Mouse (Mus musculus): ENCODE measurements around the gene Gm10320.

The Gm10320 gene

GRCm38 (mm10) chr13:98469916-98470315 lies 21.9 kb downstream of the Gm10320 start:
- no peak for DNase-seq (ENCODE audit: low read depth, low spot score)

GRCm38 (mm10) chr13:98461467-98461866 lies 30.3 kb downstream of the Gm10320 start:
- DNase-seq (ENCODE audit: low read depth, low spot score) = peak; percentile 47

GRCm38 (mm10) chr13:98456398-98456797 lies 35.4 kb downstream of the Gm10320 start:
- peak; percentile 70 for DNase-seq (ENCODE audit: low read depth, low spot score)

- DNase-seq (ENCODE audit: low read depth, low spot score) = no peak
Observed at GRCm38 (mm10) chr13:98455646-98456045, 36.2 kb downstream of the Gm10320 start.

GRCm38 (mm10) chr13:98454224-98454967 lies 37.4 kb downstream of the Gm10320 start:
- no peak for DNase-seq (ENCODE audit: low read depth, low spot score)

GRCm38 (mm10) chr13:98453146-98453545 lies 38.7 kb downstream of the Gm10320 start:
- DNase-seq (ENCODE audit: low read depth, low spot score) = no peak

GRCm38 (mm10) chr13:98448696-98449095 lies 43.1 kb downstream of the Gm10320 start:
- no peak for DNase-seq (ENCODE audit: low read depth, low spot score)

- no peak for DNase-seq (ENCODE audit: low read depth, low spot score)
Observed at GRCm38 (mm10) chr13:98447741-98448140, 44.1 kb downstream of the Gm10320 start.

- no peak for DNase-seq (ENCODE audit: low read depth, low spot score)
Observed at GRCm38 (mm10) chr13:98445391-98446125, 46.2 kb downstream of the Gm10320 start.

- DNase-seq (ENCODE audit: low read depth, low spot score) = no peak
Observed at GRCm38 (mm10) chr13:98441001-98441400, 50.8 kb downstream of the Gm10320 start.

GRCm38 (mm10) chr13:98440293-98440952 lies 51.4 kb downstream of the Gm10320 start:
- DNase-seq (ENCODE audit: low read depth, low spot score) = peak; percentile 40

Data from ZHBTc4 (cell line).